Mouse (Mus musculus): ENCODE results near the gene Kremen1.

DNA sequence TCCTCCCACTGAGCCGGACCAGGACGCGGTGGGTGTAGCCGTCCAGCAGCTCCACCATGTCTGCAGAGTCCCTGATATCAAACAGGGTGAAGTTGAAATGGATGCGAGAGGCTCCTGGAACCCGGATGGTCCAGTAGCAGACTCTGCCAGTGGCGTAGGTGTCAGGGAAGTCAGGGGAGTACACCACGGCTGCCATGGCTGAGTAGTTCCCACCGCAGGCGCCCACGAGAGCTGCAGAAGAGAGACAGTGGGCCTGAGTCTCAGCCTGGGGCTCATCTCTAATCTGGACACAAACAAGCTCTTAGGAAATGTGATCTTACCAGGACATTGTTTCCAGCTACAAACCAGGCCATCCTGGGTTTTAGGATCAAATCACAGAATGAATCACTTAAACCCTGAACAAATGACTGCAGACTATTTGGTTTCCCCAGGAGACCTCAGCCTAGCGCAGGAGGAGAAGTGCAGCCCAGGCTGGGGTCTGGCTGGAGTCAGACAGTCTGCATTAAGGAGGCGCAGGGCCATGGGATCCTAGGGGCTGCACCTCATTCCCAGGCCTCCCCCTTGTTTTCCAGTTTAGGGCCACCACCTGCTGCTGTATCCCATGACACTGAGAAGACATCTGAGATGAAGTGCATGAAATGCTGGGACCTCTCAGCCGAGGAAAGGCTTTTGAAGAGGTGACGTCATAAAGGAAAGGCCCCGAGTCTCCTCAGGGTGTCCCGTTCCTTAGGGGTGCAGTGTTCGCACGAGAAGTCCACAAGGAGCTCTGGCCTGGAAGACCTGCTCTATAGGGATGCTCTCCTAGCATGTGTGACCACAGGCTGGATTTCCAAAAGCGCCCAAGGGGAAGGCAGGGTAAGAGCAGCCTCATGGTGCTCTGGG, 59.3 kb downstream of the Kremen1 start:
- TF ChIP-seq POLR2A (IDR thresholded peaks at IDR 0.05; ENCODE audit: low read depth, low read length): no peak
- TF ChIP-seq CTCF (IDR thresholded peaks at IDR 0.05; ENCODE audit: extremely low read depth, insufficient read depth, insufficient read length, insufficient replicate concordance): no peak

Data from spleen, adult 2 months (tissue).